Mouse (Mus musculus): Measurements from ENCODE around the gene Wfdc1. TPM values are rescaled to one million over a fixed set of nuclear protein-coding genes. Genes with fewer than 3 reads are reported as not detected.

Wfdc1 gene
- total and polyA plus RNA-seq, 3 experiments: not detected

DNA sequence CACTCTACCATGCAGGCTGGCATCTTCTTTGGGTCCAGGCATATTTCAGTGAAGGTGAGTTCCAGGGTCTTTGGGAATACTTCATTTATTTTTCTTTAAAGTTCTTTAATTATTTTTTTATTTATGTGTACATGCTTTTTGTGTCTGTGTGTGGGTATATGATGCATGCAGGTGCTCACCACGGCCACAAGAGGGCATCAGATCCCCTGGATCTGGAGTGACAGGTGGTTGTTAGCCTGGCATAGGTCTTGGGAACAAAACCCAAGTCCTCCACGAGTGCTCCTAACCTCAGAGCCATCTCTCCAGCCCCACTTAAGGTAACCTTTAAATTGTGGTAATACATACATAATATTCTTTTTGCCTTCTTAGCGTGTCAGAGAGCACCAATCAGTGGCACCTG, 20.0 kb upstream of the Wfdc1 start:
- Histone ChIP-seq H3K27ac (ENCODE audit: control insufficient read depth, low read depth, low read length) (no peak overlapping the region), H3K36me3 (ENCODE audit: control insufficient read depth in 1 of 2, insufficient read depth in 2 of 2, low read length in 2 of 2) (no peaks in the 10 kb centered on the region), H3K9ac (ENCODE audit: control insufficient read depth, low read depth, low read length, poor library complexity, severe bottlenecking) (no peak overlapping the region), H3K4me1 (ENCODE audit: control insufficient read depth in 1 of 2, insufficient read depth in 2 of 2, low read length in 2 of 2) (no peaks in the 10 kb centered on the region), H3K9me3 (replicated peaks; ENCODE audit: insufficient read depth, low read length) (no peaks in the 10 kb centered on the region), H3K79me2 (ENCODE audit: control insufficient read depth, insufficient read depth, low read length, poor library complexity) (no peaks in the 10 kb centered on the region), H3K27me3 (ENCODE audit: control insufficient read depth in 1 of 2, insufficient read depth in 2 of 2, low read length in 2 of 2) (0 out of 4 replicates have a peak, but pooled peaks cover 0 to 2% of the 10 kb centered on the region in 2 experiments), H3K4me3 (ENCODE audit: control insufficient read depth in 1 of 2, insufficient read depth in 1 of 2, low read depth in 2 of 2, low read length in 2 of 2) (no peak overlapping the region)
- no peak for TF ChIP-seq MYB (IDR thresholded peaks at IDR 0.05; ENCODE audit: low read depth, low read length)
- no peak for TF ChIP-seq CHD2 (IDR thresholded peaks at IDR 0.05; ENCODE audit: low read length)
- TF ChIP-seq MAX (IDR thresholded peaks at IDR 0.05; ENCODE audit: low read length): no peak
- TF ChIP-seq SIN3A (IDR thresholded peaks at IDR 0.05; ENCODE audit: low read length): no peak
- TF ChIP-seq CTCF (IDR thresholded peaks at IDR 0.05 in 2 of 3, conservative IDR thresholded peaks at IDR 0.05 in 1 of 3; ENCODE audit: control insufficient read depth in 1 of 3, insufficient read depth in 1 of 3, low read depth in 2 of 3, low read length in 3 of 3, poor library complexity in 1 of 3, severe bottlenecking in 1 of 3): peak; percentile 30 to 49 (median 42)
- peak; percentile 8 for TF ChIP-seq RAD21 (IDR thresholded peaks at IDR 0.05; ENCODE audit: low read depth, low read length)
- peak; percentile 15 for DNase-seq (ENCODE audit: low read depth, low spot score)

DNA sequence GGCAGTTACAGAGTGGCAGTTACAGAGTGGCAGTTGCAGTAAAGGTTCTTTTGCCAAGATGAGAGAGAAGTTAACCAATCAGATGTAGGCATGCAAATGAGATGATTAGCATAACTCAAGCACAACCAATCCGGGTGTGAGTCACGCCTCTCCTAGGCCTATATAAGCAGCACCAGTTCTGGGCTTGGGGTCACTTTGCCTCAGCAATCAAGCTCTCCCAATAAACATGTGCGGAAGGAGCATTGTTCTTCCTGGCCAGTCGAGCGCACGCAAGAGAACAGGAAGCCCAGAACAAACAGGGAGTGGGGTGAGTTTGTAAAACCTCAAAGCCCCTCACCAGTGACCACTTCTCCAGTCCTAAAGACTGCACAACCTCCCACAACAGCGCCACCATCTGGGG, 19.3 kb upstream of the Wfdc1 start:
- DNase-seq (ENCODE audit: low read depth, low spot score): no peak
- H3K27me3 ChIP-seq (ENCODE audit: control insufficient read depth in 1 of 2, insufficient read depth in 2 of 2, low read length in 2 of 2): 0 out of 4 replicates have a peak, but pooled peaks cover 0 to 2% of the 10 kb centered on the region in 2 experiments

DNA sequence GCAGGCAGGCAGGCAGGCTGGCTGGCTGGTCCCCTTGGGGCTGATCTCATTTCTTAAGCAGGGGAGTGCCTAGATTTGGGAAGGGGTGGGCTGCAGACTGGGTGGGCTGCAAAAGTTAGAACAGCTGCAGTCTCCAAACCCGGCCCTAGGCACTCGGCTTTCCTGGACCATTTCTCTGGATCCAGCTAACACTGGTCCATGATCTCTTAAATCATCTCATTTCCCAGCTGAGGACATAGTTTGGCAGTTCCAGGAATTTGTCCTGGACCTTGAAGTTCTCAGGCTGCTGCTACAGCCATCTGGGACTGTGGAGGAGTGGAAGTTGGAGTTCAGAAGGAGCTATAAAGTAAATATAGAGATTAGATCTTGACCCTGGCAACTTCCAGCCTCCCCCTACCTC, 14.8 kb upstream of the Wfdc1 start:
- DNase-seq (ENCODE audit: low read depth, low spot score): no peak
- Histone ChIP-seq H3K36me3 (ENCODE audit: control insufficient read depth in 1 of 2, insufficient read depth in 2 of 2, low read length in 2 of 2) (no peaks in the 10 kb centered on the region), H3K27me3 (ENCODE audit: control insufficient read depth in 1 of 2, insufficient read depth in 2 of 2, low read length in 2 of 2) (no peaks in the 10 kb centered on the region), H3K4me3 (ENCODE audit: control insufficient read depth in 1 of 2, insufficient read depth in 1 of 2, low read depth in 2 of 2, low read length in 2 of 2) (no peak overlapping the region), H3K4me1 (ENCODE audit: control insufficient read depth in 1 of 2, insufficient read depth in 2 of 2, low read length in 2 of 2) (no peaks in the 10 kb centered on the region), H3K9ac (ENCODE audit: control insufficient read depth, low read depth, low read length, poor library complexity, severe bottlenecking) (no peak overlapping the region), H3K9me3 (replicated peaks; ENCODE audit: insufficient read depth, low read length) (no peaks in the 10 kb centered on the region), H3K27ac (ENCODE audit: control insufficient read depth, low read depth, low read length) (no peak overlapping the region), H3K79me2 (ENCODE audit: control insufficient read depth, insufficient read depth, low read length, poor library complexity) (no peaks in the 10 kb centered on the region)
- no peak for TF ChIP-seq MAX (IDR thresholded peaks at IDR 0.05; ENCODE audit: low read length)
- no peak for TF ChIP-seq ZC3H11A (IDR thresholded peaks at IDR 0.05; ENCODE audit: low read depth, low read length)
- no peak for TF ChIP-seq GATA1 (IDR thresholded peaks at IDR 0.05; ENCODE audit: low read depth, low read length)
- no peak for TF ChIP-seq ZMIZ1 (IDR thresholded peaks at IDR 0.05; ENCODE audit: low read depth, low read length)

More for the DNA sequence above, 19.3 kb upstream of the Wfdc1 start:
- no peak overlapping the region for H3K9ac ChIP-seq (ENCODE audit: control insufficient read depth, low read depth, low read length, poor library complexity, severe bottlenecking)
- H3K4me1 ChIP-seq (ENCODE audit: control insufficient read depth in 1 of 2, insufficient read depth in 2 of 2, low read length in 2 of 2): no peaks in the 10 kb centered on the region
- H3K36me3 ChIP-seq (ENCODE audit: control insufficient read depth in 1 of 2, insufficient read depth in 2 of 2, low read length in 2 of 2): no peaks in the 10 kb centered on the region
- H3K9me3 ChIP-seq (replicated peaks; ENCODE audit: insufficient read depth, low read length): no peaks in the 10 kb centered on the region
- TF ChIP-seq TBP (IDR thresholded peaks at IDR 0.05; ENCODE audit: low read depth, low read length): 0 out of 2 replicates have a peak, but pooled peaks have one; percentile 55
- TF ChIP-seq MYB (IDR thresholded peaks at IDR 0.05; ENCODE audit: low read depth, low read length): peak; percentile 85; the same call in 1 of the 2 replicates
- no peak for TF ChIP-seq MEF2A (IDR thresholded peaks at IDR 0.05; ENCODE audit: extremely low read depth, insufficient replicate concordance, low read depth, low read length, poor library complexity, severe bottlenecking)
- H3K4me3 ChIP-seq (ENCODE audit: control insufficient read depth in 1 of 2, insufficient read depth in 1 of 2, low read depth in 2 of 2, low read length in 2 of 2): no peak overlapping the region
- H3K27ac ChIP-seq (ENCODE audit: control insufficient read depth, low read depth, low read length): no peak overlapping the region
- no peaks in the 10 kb centered on the region for H3K79me2 ChIP-seq (ENCODE audit: control insufficient read depth, insufficient read depth, low read length, poor library complexity)

Measured in MEL (cell line).